Mouse (Mus musculus) adrenal gland, postnatal 4 days (tissue): ENCODE results near the gene Cyb561a3. TPM values are rescaled to one million over a fixed set of nuclear protein-coding genes. Genes with fewer than 3 reads are reported as not detected.

ENCODE experiments used
- total RNA-seq, 2 experiments: library from RNA; stranded (reverse); gene quantifications; 2 replicates each; pipeline ENCODE4 v1.2.3; 2021

Gene Cyb561a3
- total RNA-seq, 2 experiments from 2014 or later: 14.7 to 17.3 TPM

Other genes starting within 250 kb of the Cyb561a3 start
- 10 to 100 TPM; 46.1 to 47.4 TPM for gene Syt7, start 188.1 kb upstream of the Cyb561a3 start, total RNA-seq
- 1 to 10 TPM; 4.4 to 4.5 TPM for gene Lrrc10b, start 119.7 kb upstream of the Cyb561a3 start, total RNA-seq
- gene Ppp1r32, start 94.2 kb upstream of the Cyb561a3 start, total RNA-seq: 1 to 10 TPM in 1 of 2 experiments, under 1 TPM in 1; 0.87 to 1.9 TPM
- gene Cpsf7, start 51.9 kb upstream of the Cyb561a3 start, total RNA-seq: 10 to 100 TPM; 90.2 to 90.6 TPM
- 10 to 100 TPM; 53.5 to 54.1 TPM for gene Sdhaf2, start 51.0 kb upstream of the Cyb561a3 start, total RNA-seq
- gene Tmem216, start 20.9 kb upstream of the Cyb561a3 start, total RNA-seq: 10 to 100 TPM; 15.8 to 19.1 TPM
- 10 to 100 TPM; 16.2 to 16.8 TPM for gene Tmem138, start 190 bp downstream of the Cyb561a3 start, total RNA-seq
- gene Ddb1, start 28.2 kb downstream of the Cyb561a3 start, total RNA-seq: 100 to 1,000 TPM; 353 to 388 TPM
- 10 to 100 TPM; 41.2 to 62.6 TPM for gene Tkfc, start 28.5 kb downstream of the Cyb561a3 start, total RNA-seq
- 1 to 10 TPM; 2.2 to 4.9 TPM for gene Vwce, start 57.0 kb downstream of the Cyb561a3 start, total RNA-seq
- under 1 TPM in 1 of 2 experiments, not detected in 1; 0.56 TPM for gene Pga5, start 100.9 kb downstream of the Cyb561a3 start, total RNA-seq
- 10 to 100 TPM; 27.0 to 28.6 TPM for gene Vps37c, start 111.6 kb downstream of the Cyb561a3 start, total RNA-seq
- gene Cd5, start 161.8 kb downstream of the Cyb561a3 start, total RNA-seq: under 1 TPM; 0.22 to 0.34 TPM